Mouse (Mus musculus) kidney, adult 2 months (tissue): ENCODE measurements around the gene Prdx1.

Experiments
- CTCF ChIP-seq: fragments of 200-500 bp; conservative IDR thresholded peaks from 2 replicates; pipeline ENCODE4 v1.5.1; 2011; ENCODE audit warnings: low read depth, mild to moderate bottlenecking, control low read depth, low read length, moderate library complexity, mixed read lengths; ENCODE audit not compliant: insufficient read depth, insufficient read length
- POLR2A ChIP-seq: fragments of 200-500 bp; IDR thresholded peaks from one replicate; pipeline ENCODE4 v1.6.1; 2011; ENCODE audit warnings: low read depth, low read length, control low read depth

- TF ChIP-seq CTCF (no peak), POLR2A (no peak)
Measured at GRCm38 (mm10) chr4:116661998-116662397, 23.3 kb upstream of the Prdx1 start.
